In the genomic region with DNA sequence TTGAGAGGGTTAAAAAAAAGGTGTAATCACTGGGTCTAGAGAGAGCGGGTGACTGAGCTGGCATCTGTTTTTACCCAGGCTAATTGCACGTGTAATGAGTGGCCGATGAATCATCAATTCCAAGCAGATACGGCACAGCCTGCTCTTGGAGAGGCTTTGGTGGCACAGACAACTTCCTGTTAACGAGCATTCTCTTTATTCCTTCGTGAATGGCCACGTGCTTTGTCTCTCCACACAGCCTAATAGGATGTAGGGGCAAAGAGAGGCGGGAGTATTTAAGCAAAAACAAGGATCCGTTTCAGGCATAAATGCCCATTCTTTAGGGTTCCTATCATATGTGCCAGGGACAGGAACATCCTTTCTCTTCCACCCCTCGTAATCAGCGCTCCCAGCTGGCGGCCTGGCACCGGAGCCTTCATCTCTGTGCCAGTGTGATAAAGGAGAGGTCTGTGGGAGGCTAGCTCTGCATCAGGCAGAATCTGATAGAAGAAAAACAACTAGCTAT, we compare ENCODE assay signal across 9 mouse cellular contexts. TPM values are rescaled to one million over a fixed set of nuclear protein-coding genes. Genes with fewer than 3 reads are reported as not detected.
DNase-seq lines count a peak whose midpoint lies in the region; ATAC-seq lines count a peak whose summit lies in the region.
"Had no signal": no experiment of that assay in that cellular context is flagged by ENCODE, and none has a peak within 500 bp of the region (broad histone marks: within the 10 kb centered on the region; RNA-seq: fewer than 3 reads in every experiment).

No protein-coding gene starts in this region.

- 67% methylated on average over 13 of the region's 13 CpGs for WGBS in liver, embryonic 12.5 days (ENCODE audit: insufficient replicate concordance)
- 81% methylated on average over 13 of the region's 13 CpGs for WGBS in kidney, embryonic 14.5 days

- ATAC-seq in liver, embryonic 12.5 days, result no peak
- ATAC-seq in kidney, embryonic 14.5 days (ENCODE audit: low FRiP score, low TSS enrichment), result no peak

- peaks cover 23% of the 10 kb centered on the region for H3K4me1 ChIP-seq in liver, embryonic 12.5 days
- H3K4me1 ChIP-seq in kidney, embryonic 14.5 days (ENCODE audit: control insufficient read depth, insufficient read depth, low read length), result peaks cover 22% of the 10 kb centered on the region

- H3K9ac ChIP-seq in liver, embryonic 12.5 days, result no peak overlapping the region
- no peak overlapping the region for H3K9ac ChIP-seq in kidney, embryonic 14.5 days (ENCODE audit: low read depth, low read length)

- H3K9me3 ChIP-seq in liver, embryonic 12.5 days (replicated peaks), result no peaks in the 10 kb centered on the region
- H3K9me3 ChIP-seq in kidney, embryonic 14.5 days (ENCODE audit: control insufficient read depth, low read length), result no peaks in the 10 kb centered on the region

- no peak overlapping the region for H3K4me2 ChIP-seq in liver, embryonic 12.5 days
- H3K4me2 ChIP-seq in kidney, embryonic 14.5 days (replicated peaks; ENCODE audit: low read depth, low read length), result no peak overlapping the region

- 0 out of 2 replicates have a peak overlapping the region, but pooled peaks have one; percentile 46 for H3K27ac ChIP-seq in liver, embryonic 12.5 days
- H3K27ac ChIP-seq in kidney, embryonic 14.5 days (ENCODE audit: low read depth, low read length), result no peak overlapping the region

- no peak overlapping the region for H3K4me3 ChIP-seq in liver, embryonic 12.5 days
- no peak overlapping the region for H3K4me3 ChIP-seq in kidney, embryonic 14.5 days (ENCODE audit: low read length)

- peak; percentile 70 for DNase-seq in adrenal gland, adult 2 months
- DNase-seq in adrenal gland, adult 18-20 months (ENCODE audit: low spot score in 2 of 2), result no peak
- peak; percentile 69 for DNase-seq in spleen, adult 12 weeks (ENCODE audit: low spot score)
- DNase-seq in spleen, adult 18-20 months, result no peak
- DNase-seq in spleen, postnatal 10 days (ENCODE audit: low spot score in 2 of 2), result peak; percentile 50 to 79
- DNase-seq in urinary bladder, postnatal 14 days (ENCODE audit: low spot score), result no peak

- no peaks in the 10 kb centered on the region for H3K27me3 ChIP-seq in liver, embryonic 12.5 days (replicated peaks)
- no peaks in the 10 kb centered on the region for H3K27me3 ChIP-seq in kidney, embryonic 14.5 days (ENCODE audit: control insufficient read depth, insufficient read depth, low read length)

- H3K36me3 ChIP-seq in liver, embryonic 12.5 days, result peaks cover 42% of the 10 kb centered on the region
- H3K36me3 ChIP-seq in kidney, embryonic 14.5 days (ENCODE audit: control insufficient read depth, insufficient read depth, low read length), result peaks cover 45% of the 10 kb centered on the region

RNA-seq across cellular contexts. Expression of a gene that starts 1.9 kb away (rescaled TPM):
- total RNA-seq in adrenal gland, adult 2 months (2021), result 1,000 to 10,000 TPM; 1,060 to 1,239 TPM
- 708 and 828 TPM in 2 replicates for polyA plus RNA-seq in adrenal gland, adult 2 months (2012; rRNA removed)
- total RNA-seq in adrenal gland, adult 18-20 months (2021), result 1,000 to 10,000 TPM; 1,249 to 2,641 TPM
- 7.5 and 8.0 TPM in 2 replicates for polyA plus RNA-seq in liver, embryonic 12.5 days (2016; fragmentation: Nextera tagmentation; extraction: Ambion mirVana)
- polyA plus RNA-seq in kidney, embryonic 14.5 days (2014; fragmentation: Nextera tagmentation; extraction: Ambion mirVana), result 2.0 and 3.1 TPM in 2 replicates

RNA-seq across cellular contexts. Expression of a gene that starts 10.0 kb away (rescaled TPM):
- 100 to 1,000 TPM; 202 to 243 TPM for total RNA-seq in adrenal gland, adult 2 months (2021)
- 685 and 754 TPM in 2 replicates for polyA plus RNA-seq in adrenal gland, adult 2 months (2012; rRNA removed)
- 100 to 1,000 TPM; 181 to 213 TPM for total RNA-seq in adrenal gland, adult 18-20 months (2021)
- polyA plus RNA-seq in liver, embryonic 12.5 days (2016; fragmentation: Nextera tagmentation; extraction: Ambion mirVana), result 98.3 and 98.4 TPM in 2 replicates
- 184 and 218 TPM in 2 replicates for polyA plus RNA-seq in kidney, embryonic 14.5 days (2014; fragmentation: Nextera tagmentation; extraction: Ambion mirVana)

RNA-seq across cellular contexts. Expression of a gene that starts 10.1 kb away (rescaled TPM):
- 10 to 100 TPM; 22.1 to 33.4 TPM for total RNA-seq in adrenal gland, adult 2 months (2021)
- polyA plus RNA-seq in adrenal gland, adult 2 months (2012; rRNA removed), result 111 and 156 TPM in 2 replicates
- total RNA-seq in adrenal gland, adult 18-20 months (2021), result 10 to 100 TPM; 19.1 to 42.3 TPM
- not detected in 2 replicates for polyA plus RNA-seq in liver, embryonic 12.5 days (2016; fragmentation: Nextera tagmentation; extraction: Ambion mirVana)
- polyA plus RNA-seq in kidney, embryonic 14.5 days (2014; fragmentation: Nextera tagmentation; extraction: Ambion mirVana), result not detected in 2 replicates
- polyA plus RNA-seq: embryonic facial prominence, embryonic 11.5 days had no signal

RNA-seq across cellular contexts. Expression of a gene that starts 13.5 kb away (rescaled TPM):
- 10 to 100 TPM; 37.6 to 53.6 TPM for total RNA-seq in adrenal gland, adult 2 months (2021)
- polyA plus RNA-seq in adrenal gland, adult 2 months (2012; rRNA removed), result 74.6 and 76.9 TPM in 2 replicates
- 10 to 100 TPM; 43.1 to 44.2 TPM for total RNA-seq in adrenal gland, adult 18-20 months (2021)
- 12.2 and 12.6 TPM in 2 replicates for polyA plus RNA-seq in liver, embryonic 12.5 days (2016; fragmentation: Nextera tagmentation; extraction: Ambion mirVana)
- 54.3 and 74.2 TPM in 2 replicates for polyA plus RNA-seq in kidney, embryonic 14.5 days (2014; fragmentation: Nextera tagmentation; extraction: Ambion mirVana)

RNA-seq across cellular contexts. Expression of a gene that starts 45.2 kb away (rescaled TPM):
- under 1 TPM; 0.59 to 0.72 TPM for total RNA-seq in adrenal gland, adult 2 months (2021)
- polyA plus RNA-seq in adrenal gland, adult 2 months (2012; rRNA removed), result 0.37 and 0.71 TPM in 2 replicates
- total RNA-seq in adrenal gland, adult 18-20 months (2021), result under 1 TPM; 0.50 to 0.70 TPM
- polyA plus RNA-seq in liver, embryonic 12.5 days (2016; fragmentation: Nextera tagmentation; extraction: Ambion mirVana), result 1.8 and 2.0 TPM in 2 replicates
- 0.88 and 0.90 TPM in 2 replicates for polyA plus RNA-seq in kidney, embryonic 14.5 days (2014; fragmentation: Nextera tagmentation; extraction: Ambion mirVana)

Comparison
In these comparisons a context has a peak if more than half of its experiments do, and no peak if none do; other contexts are left out.
1. DNase-seq: peak in adrenal gland, adult 2 months (single experiment), spleen, adult 12 weeks (single experiment) and spleen, postnatal 10 days (2 of 2); none in adrenal gland, adult 18-20 months (0 of 2), spleen, adult 18-20 months (0 of 2) and urinary bladder, postnatal 14 days (single experiment).
2. RNA of a gene that starts 1.9 kb away (polyA plus RNA-seq): 708 to 828 TPM in adrenal gland, adult 2 months; 7.5 to 8.0 TPM in liver, embryonic 12.5 days and 2.0 to 3.1 TPM in kidney, embryonic 14.5 days; every median in the first group is over 10 times any median in the second.
3. RNA of a gene that starts 10.1 kb away (polyA plus RNA-seq): 111 to 156 TPM in adrenal gland, adult 2 months; not detected in liver, embryonic 12.5 days and not detected in kidney, embryonic 14.5 days; every median in the first group is over 100 times any median in the second.